ENCODE assay signal across 8 mouse cellular contexts in genomic region chr19:44363529-44363928, GRCm38 (mm10). TPM values are rescaled to one million over a fixed set of nuclear protein-coding genes. Genes with fewer than 3 reads are reported as not detected.
DNase-seq lines count a peak whose midpoint lies in the region; ATAC-seq and TF ChIP-seq lines count a peak whose summit lies in the region.

No protein-coding gene starts in this region.

- peak; percentile 82 for DNase-seq in intestine, embryonic 14.5 days (ENCODE audit: low spot score)
- peak; percentile 61 to 67 for DNase-seq in cerebellum, adult 18-20 months
- DNase-seq in frontal cortex, postnatal 25 days (ENCODE audit: low spot score in 2 of 2): peak; percentile 40 to 63
- DNase-seq in kidney, adult 9 months: peak; percentile 73
- DNase-seq in limb, embryonic 14.5 days (ENCODE audit: low spot score): peak; percentile 53
- peak; percentile 76 for DNase-seq in neural tube, embryonic 11.5 days (ENCODE audit: low spot score)
- peak; percentile 82 for DNase-seq in testis, postnatal 14 days (ENCODE audit: low spot score)

- no peak for ATAC-seq in intestine, embryonic 14.5 days (replicated peaks; ENCODE audit: low FRiP score, low TSS enrichment, low read depth)
- no peak for ATAC-seq in intestine, embryonic 15.5 days
- ATAC-seq in limb, embryonic 14.5 days (ENCODE audit: low FRiP score, low read depth): no peak
- ATAC-seq in neural tube, embryonic 11.5 days (ENCODE audit: insufficient read depth, low FRiP score, low TSS enrichment): no peak

- H3K27ac ChIP-seq in intestine, embryonic 14.5 days (ENCODE audit: low read depth): no peak overlapping the region
- H3K27ac ChIP-seq in intestine, embryonic 15.5 days: no peak overlapping the region
- H3K27ac ChIP-seq in limb, embryonic 14.5 days (replicated peaks; ENCODE audit: low read depth, low read length): no peak overlapping the region
- H3K27ac ChIP-seq in neural tube, embryonic 11.5 days (ENCODE audit: low read depth, low read length): no peak overlapping the region

- no peaks in the 10 kb centered on the region for H3K9me3 ChIP-seq in intestine, embryonic 14.5 days (ENCODE audit: control insufficient read depth, low read length)
- H3K9me3 ChIP-seq in intestine, embryonic 15.5 days: no peaks in the 10 kb centered on the region
- no peaks in the 10 kb centered on the region for H3K9me3 ChIP-seq in limb, embryonic 14.5 days (ENCODE audit: control insufficient read depth, low read length)
- H3K9me3 ChIP-seq in neural tube, embryonic 11.5 days (ENCODE audit: control insufficient read depth, low read length): no peaks in the 10 kb centered on the region

- no peaks in the 10 kb centered on the region for H3K36me3 ChIP-seq in intestine, embryonic 14.5 days (ENCODE audit: control insufficient read depth, insufficient read depth, low read length)
- H3K36me3 ChIP-seq in intestine, embryonic 15.5 days: no peaks in the 10 kb centered on the region
- H3K36me3 ChIP-seq in limb, embryonic 14.5 days (ENCODE audit: control insufficient read depth, insufficient read depth, low read length): no peaks in the 10 kb centered on the region
- no peaks in the 10 kb centered on the region for H3K36me3 ChIP-seq in neural tube, embryonic 11.5 days (ENCODE audit: control insufficient read depth, insufficient read depth, low read length)

- H3K27me3 ChIP-seq in intestine, embryonic 14.5 days (replicated peaks; ENCODE audit: control insufficient read depth, insufficient read depth, low read length): no peaks in the 10 kb centered on the region
- no peaks in the 10 kb centered on the region for H3K27me3 ChIP-seq in intestine, embryonic 15.5 days (replicated peaks)
- H3K27me3 ChIP-seq in limb, embryonic 14.5 days (ENCODE audit: control insufficient read depth, insufficient read depth, low read length): no peaks in the 10 kb centered on the region
- no peaks in the 10 kb centered on the region for H3K27me3 ChIP-seq in neural tube, embryonic 11.5 days (ENCODE audit: control insufficient read depth, insufficient read depth, low read length)

- no peak overlapping the region for H3K9ac ChIP-seq in intestine, embryonic 14.5 days (ENCODE audit: low read length)
- no peak overlapping the region for H3K9ac ChIP-seq in intestine, embryonic 15.5 days
- no peak overlapping the region for H3K9ac ChIP-seq in limb, embryonic 14.5 days (ENCODE audit: low read depth, low read length, severe bottlenecking)
- no peak overlapping the region for H3K9ac ChIP-seq in neural tube, embryonic 11.5 days (ENCODE audit: low read length)

- H3K4me3 ChIP-seq in intestine, embryonic 14.5 days (ENCODE audit: low read depth, low read length): no peak overlapping the region
- no peak overlapping the region for H3K4me3 ChIP-seq in intestine, embryonic 15.5 days (replicated peaks)
- no peak overlapping the region for H3K4me3 ChIP-seq in limb, embryonic 14.5 days (replicated peaks; ENCODE audit: low read length)
- no peak overlapping the region for H3K4me3 ChIP-seq in neural tube, embryonic 11.5 days (ENCODE audit: low read depth, low read length)

- no peak overlapping the region for H3K4me2 ChIP-seq in intestine, embryonic 14.5 days (ENCODE audit: low read length)
- H3K4me2 ChIP-seq in intestine, embryonic 15.5 days (replicated peaks): no peak overlapping the region
- H3K4me2 ChIP-seq in limb, embryonic 14.5 days (replicated peaks; ENCODE audit: low read depth, low read length, severe bottlenecking): no peak overlapping the region
- H3K4me2 ChIP-seq in neural tube, embryonic 11.5 days (ENCODE audit: low read depth): no peak overlapping the region

- no peaks in the 10 kb centered on the region for H3K4me1 ChIP-seq in intestine, embryonic 14.5 days (replicated peaks; ENCODE audit: control insufficient read depth, insufficient read depth, low read length)
- H3K4me1 ChIP-seq in intestine, embryonic 15.5 days (replicated peaks): no peaks in the 10 kb centered on the region
- H3K4me1 ChIP-seq in limb, embryonic 14.5 days (ENCODE audit: control insufficient read depth, insufficient read depth, low read length): no peaks in the 10 kb centered on the region
- no peaks in the 10 kb centered on the region for H3K4me1 ChIP-seq in neural tube, embryonic 11.5 days (ENCODE audit: control insufficient read depth, insufficient read depth, low read length)

- WGBS in intestine, embryonic 14.5 days: 20% methylated on average over 13 of the region's 13 CpGs
- WGBS in intestine, embryonic 15.5 days: 21% methylated on average over 13 of the region's 13 CpGs
- WGBS in limb, embryonic 14.5 days: 22% methylated on average over 13 of the region's 13 CpGs
- WGBS in neural tube, embryonic 11.5 days: 24% methylated on average over 13 of the region's 13 CpGs

- TF ChIP-seq POLR2A in limb, embryonic 14.5 days (IDR thresholded peaks at IDR 0.05; ENCODE audit: borderline replicate concordance, extremely low read depth, insufficient read depth, insufficient read length): no peak

RNA-seq across cellular contexts. Expression of gene Scd4, which starts 30.6 kb away (rescaled TPM):
- 0.08 and 0.20 TPM in 2 replicates for polyA plus RNA-seq in intestine, embryonic 14.5 days (2014; fragmentation: Nextera tagmentation; extraction: Ambion mirVana)
- polyA plus RNA-seq in intestine, embryonic 15.5 days (2015; fragmentation: Nextera tagmentation; extraction: Ambion mirVana): 0.10 and 0.19 TPM in 2 replicates
- 0.76 and 0.80 TPM in 2 replicates for polyA plus RNA-seq in limb, embryonic 14.5 days (2012; rRNA removed)
- 0.12 and 0.35 TPM in 2 replicates for polyA plus RNA-seq in limb, embryonic 14.5 days (2014; fragmentation: Nextera tagmentation; extraction: Ambion mirVana)
- polyA plus RNA-seq in neural tube, embryonic 11.5 days (2014; fragmentation: Nextera tagmentation; extraction: Ambion mirVana): not detected in 2 replicates

RNA-seq across cellular contexts. Expression of gene Scd1, which starts 44.1 kb away (rescaled TPM):
- 3.5 and 4.4 TPM in 2 replicates for polyA plus RNA-seq in intestine, embryonic 14.5 days (2014; fragmentation: Nextera tagmentation; extraction: Ambion mirVana)
- polyA plus RNA-seq in intestine, embryonic 15.5 days (2015; fragmentation: Nextera tagmentation; extraction: Ambion mirVana): 5.2 TPM in 2 replicates
- 19.5 and 27.7 TPM in 2 replicates for polyA plus RNA-seq in limb, embryonic 14.5 days (2012; rRNA removed)
- polyA plus RNA-seq in limb, embryonic 14.5 days (2014; fragmentation: Nextera tagmentation; extraction: Ambion mirVana): 6.8 and 7.4 TPM in 2 replicates
- polyA plus RNA-seq in neural tube, embryonic 11.5 days (2014; fragmentation: Nextera tagmentation; extraction: Ambion mirVana): 15.0 and 15.2 TPM in 2 replicates
